Mouse (Mus musculus) megakaryocyte, embryonic 14.5 days (primary cell): Measurements from ENCODE around the gene Hibch.

ENCODE experiments used
- FLI1 ChIP-seq: IDR thresholded peaks from 2 replicates; pipeline ENCODE4 v1.6.1; 2012; ENCODE audit warnings: low read length, inconsistent platforms, mixed read lengths
- GATA1 ChIP-seq: IDR thresholded peaks from 3 replicates; pipeline ENCODE4 v1.6.1; 2012; ENCODE audit warnings: mixed read lengths, low read length, inconsistent platforms, borderline replicate concordance

GRCm38 (mm10) chr1:52884208-52884607, 39.5 kb downstream of the Hibch start:
- no peak for TF ChIP-seq GATA1
- TF ChIP-seq FLI1: no peak
